Mouse (Mus musculus) brown adipose tissue, adult 24 weeks (tissue): ENCODE measurements at regions not wholly inside any gene's neighbourhood (a gene's known extent, or its start where the extent isn't known, plus 50 kb on each side); places are given as distances from the start of the nearest gene placed in this dataset.

ENCODE experiments used
- H3K27ac ChIP-seq: fragments of 200-500 bp; replicated peaks from 2 replicates; pipeline ENCODE4 v1.5.1; 2012; ENCODE audit warnings: low read depth, mild to moderate bottlenecking, low read length
- H3K4me1 ChIP-seq: fragments of 200-500 bp; 2 replicates; pipeline ENCODE4 v1.6.1; 2012; ENCODE audit warnings: low read length, mixed read lengths; ENCODE audit not compliant: control insufficient read depth, insufficient read depth, insufficient read length
- H3K4me3 ChIP-seq: fragments of 200-500 bp; 2 replicates; pipeline ENCODE4 v1.5.1; 2012; ENCODE audit warnings: low read depth, mild to moderate bottlenecking, low read length, moderate library complexity; ENCODE audit not compliant: insufficient read depth

DNA sequence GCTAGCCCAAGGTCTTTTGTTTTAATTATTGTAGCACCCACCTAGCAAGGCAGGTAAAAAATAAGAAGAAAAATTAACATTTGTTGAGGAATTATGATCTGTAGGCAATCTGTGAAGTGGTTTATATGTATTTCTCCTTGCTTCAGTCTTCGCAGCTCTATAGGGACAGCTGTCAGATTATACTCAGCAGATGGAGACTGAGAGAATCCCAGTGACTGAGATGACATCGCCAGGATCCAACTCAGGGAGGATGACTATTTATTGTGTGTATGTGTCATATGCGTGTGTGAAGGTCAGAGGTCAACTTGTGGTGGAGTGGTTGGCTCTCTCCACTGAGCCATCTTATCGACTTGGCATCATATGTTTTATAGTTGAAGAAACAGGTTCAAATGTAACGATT is 362.0 kb upstream of the Chd6 start:
- Histone ChIP-seq H3K4me1 (no peaks in the 10 kb centered on the region), H3K4me3 (no peak overlapping the region), H3K27ac (no peak overlapping the region)

DNA sequence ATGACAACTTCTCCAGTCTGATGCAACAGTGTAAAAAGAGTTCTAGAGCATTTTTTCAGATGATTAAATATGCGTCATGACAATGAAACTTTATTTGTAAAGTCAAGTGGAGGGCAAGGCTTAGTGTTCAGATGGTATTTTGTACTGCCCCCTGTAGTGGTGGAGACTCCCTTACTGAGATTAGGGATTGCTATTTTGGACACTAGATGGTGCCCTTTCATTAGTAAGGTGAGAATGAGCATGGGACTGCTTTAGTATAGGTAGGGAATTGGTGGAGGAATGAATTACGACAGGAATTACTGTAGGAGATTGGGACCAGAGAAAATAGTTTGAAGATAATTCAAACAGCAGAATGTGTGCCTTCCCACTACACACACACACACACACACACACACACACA is 361.1 kb upstream of the Chd6 start:
- Histone ChIP-seq H3K4me1 (no peaks in the 10 kb centered on the region), H3K4me3 (no peak overlapping the region), H3K27ac (no peak overlapping the region)

DNA sequence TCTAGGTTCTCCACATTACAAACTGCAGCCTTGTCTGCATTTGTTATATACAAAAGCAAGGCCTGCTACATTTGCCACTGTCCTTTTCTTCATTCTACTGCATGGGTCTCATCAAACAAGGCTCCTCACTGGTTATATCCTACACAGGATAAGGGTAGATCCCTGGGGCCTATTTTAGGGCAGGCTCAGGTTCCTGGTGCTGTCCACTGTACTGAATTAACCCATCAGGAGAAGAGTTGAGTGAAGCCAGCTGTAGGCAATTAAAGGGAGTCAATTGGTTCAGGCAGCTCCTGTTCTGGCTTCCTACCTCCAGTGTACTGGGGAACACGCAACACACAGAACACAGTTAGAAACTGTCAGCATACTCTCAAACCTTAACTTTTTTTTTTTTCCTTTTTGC is 358.2 kb upstream of the Chd6 start:
- Histone ChIP-seq H3K27ac (no peak overlapping the region), H3K4me1 (no peaks in the 10 kb centered on the region), H3K4me3 (no peak overlapping the region)

DNA sequence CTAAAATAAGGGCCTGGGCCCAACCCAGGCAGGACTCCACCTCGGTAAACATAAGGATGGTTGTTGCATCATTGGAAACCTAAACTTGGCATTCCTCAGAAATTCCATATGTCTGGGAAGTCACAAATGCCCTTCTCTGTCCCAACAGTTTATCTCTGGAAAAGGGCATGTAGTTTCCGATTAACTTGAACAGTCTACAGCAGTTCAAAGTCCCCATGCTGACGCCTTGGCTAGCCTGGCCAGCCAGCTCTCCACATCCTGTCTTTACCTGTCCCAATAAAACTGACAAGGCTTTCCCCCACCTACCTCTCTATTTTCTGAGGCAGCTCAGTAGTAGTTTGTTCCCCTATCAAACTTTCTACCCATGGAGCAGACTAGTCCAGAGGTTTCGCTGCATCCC is 351.7 kb upstream of the Chd6 start:
- H3K4me3 ChIP-seq: no peak overlapping the region

DNA sequence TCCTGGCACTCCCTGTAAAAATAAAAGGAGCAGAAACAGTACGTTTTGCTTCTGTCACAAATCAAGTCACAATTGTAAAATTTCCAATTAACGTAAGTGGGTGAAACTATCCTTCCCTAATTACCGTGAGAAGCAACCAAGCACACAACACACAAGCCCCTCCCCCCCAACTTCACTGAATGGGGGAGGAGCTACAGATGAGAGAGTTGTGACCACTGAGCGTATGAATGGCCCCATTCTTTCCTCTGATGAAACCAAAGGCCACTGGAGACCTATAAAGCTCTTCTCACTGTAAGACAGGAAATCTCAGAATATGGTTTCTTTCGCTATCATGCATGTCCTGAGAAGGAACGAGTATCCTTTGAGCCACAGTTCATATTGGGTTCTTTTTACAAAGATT is 345.6 kb upstream of the Chd6 start:
- Histone ChIP-seq H3K4me3 (no peak overlapping the region), H3K27ac (no peak overlapping the region), H3K4me1 (no peaks in the 10 kb centered on the region)

More for the DNA sequence above, 351.7 kb upstream of the Chd6 start:
- Histone ChIP-seq H3K27ac (no peak overlapping the region), H3K4me1 (no peaks in the 10 kb centered on the region)

DNA sequence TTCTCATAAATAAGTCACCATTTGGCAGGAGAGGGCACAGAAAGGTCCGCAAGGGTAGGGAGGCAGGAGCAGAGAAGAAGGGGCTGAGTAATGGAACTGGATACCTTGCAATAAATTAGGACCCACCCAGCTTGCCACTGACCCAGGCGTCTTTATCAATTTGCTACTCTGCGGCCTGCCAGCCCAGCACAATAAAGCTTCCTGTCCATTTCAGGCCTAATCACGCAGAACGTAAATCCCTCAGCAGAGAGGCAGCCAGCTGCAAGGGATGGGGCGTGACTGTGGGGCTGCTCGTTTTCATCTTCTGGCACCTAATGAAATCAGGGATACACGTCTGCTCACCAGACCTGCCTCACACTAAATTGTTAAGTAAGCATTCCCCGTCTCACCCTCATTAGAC is 324.9 kb upstream of the Chd6 start:
- no peak overlapping the region for H3K27ac ChIP-seq
- H3K4me1 ChIP-seq: no peaks in the 10 kb centered on the region
- no peak overlapping the region for H3K4me3 ChIP-seq

DNA sequence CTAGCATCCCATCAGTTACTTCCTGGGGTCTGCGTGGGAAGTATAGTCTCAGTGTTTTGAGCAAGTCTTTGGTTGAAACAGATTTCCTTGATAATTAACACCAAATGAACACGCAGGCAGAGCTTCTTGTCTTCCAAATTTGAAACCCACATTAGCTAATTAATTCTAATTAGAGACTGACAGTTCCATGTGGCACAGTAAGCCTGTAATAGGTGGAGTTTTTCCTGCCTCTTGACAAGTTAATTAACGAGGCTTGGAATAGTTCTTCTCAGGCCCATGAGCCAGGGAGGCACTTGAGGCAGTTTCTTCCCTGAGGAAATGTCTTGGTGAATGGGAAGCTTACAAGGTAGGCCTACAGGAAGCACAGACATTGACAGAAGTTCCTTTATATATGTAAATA is 320.4 kb upstream of the Chd6 start:
- Histone ChIP-seq H3K4me1 (no peaks in the 10 kb centered on the region), H3K4me3 (no peak overlapping the region), H3K27ac (no peak overlapping the region)

DNA sequence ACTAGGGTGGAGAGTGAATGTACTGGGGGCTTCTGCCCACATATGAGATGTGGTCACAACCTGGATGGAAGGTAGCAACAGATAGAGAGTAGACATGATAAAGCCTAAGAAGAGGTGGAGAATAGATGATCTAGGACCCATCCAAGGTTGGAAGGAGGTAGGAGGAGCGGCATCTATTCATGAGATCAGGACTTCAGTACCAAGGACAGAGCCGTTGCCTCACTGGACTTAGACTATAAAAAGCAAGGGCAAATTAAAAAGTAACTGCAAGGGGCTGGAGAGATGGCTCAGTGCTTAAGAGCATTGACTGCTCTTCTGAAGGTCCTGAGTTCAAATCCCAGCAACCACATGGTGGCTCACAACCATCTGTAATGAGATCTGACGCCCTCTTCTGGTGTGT is 316.7 kb upstream of the Chd6 start:
- Histone ChIP-seq H3K4me3 (no peak overlapping the region), H3K27ac (no peak overlapping the region), H3K4me1 (no peaks in the 10 kb centered on the region)

DNA sequence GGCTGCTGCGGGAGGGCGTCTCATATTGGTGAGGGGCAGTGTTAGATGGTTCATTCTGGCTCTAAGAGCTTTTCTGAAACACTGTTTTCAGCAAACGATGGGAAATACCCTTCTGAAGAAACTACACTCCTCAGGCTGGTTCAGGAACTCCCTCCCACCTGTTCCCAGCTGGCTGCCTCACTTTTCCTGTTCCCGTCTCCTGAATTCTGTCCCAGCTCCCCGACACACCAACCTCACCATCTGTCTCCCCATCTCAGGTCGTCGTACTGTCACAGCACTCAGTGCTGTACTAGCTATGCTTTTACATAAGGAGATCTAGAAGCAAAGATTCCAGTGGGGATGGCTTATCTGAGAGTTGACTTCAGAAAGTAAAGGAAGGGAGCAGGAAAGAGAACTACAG is 309.2 kb upstream of the Chd6 start:
- no peak overlapping the region for H3K27ac ChIP-seq
- H3K4me1 ChIP-seq: no peaks in the 10 kb centered on the region
- H3K4me3 ChIP-seq: no peak overlapping the region

DNA sequence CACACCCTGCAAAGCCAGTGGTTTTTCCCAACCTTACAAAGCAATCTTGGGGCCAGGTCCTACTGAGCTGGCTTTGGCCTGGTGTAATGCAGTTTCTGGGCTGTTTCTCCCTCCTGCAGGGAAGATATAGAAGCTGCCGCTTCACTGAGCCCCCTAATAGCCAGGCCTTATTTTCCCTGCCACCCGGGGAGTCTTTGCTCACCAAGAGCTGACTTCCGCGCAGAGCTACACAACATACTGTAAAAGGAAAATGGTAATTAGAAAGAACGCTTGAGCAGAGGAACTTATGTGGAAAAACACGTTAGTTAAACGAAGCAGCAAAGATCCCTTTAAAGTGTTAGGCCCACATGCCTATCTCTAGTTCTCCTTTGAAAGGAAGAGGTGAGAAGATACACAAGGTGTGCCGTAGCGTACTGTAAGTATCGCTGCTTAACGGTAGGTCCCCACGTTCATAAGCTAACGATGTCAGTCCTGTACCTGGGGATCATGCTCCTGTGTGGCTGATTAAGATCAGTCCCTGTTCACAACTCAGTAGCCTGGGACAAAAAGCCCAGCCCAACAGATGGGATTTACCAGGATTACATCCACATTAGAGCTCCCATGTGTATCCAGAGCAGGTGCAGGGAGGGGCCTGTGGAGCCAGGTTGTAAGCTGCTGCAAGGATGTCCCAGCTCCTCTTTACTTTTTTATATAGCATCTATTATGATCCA is 307.5 kb upstream of the Chd6 start:
- no peak overlapping the region for H3K27ac ChIP-seq
- no peaks in the 10 kb centered on the region for H3K4me1 ChIP-seq
- H3K4me3 ChIP-seq: no peak overlapping the region

DNA sequence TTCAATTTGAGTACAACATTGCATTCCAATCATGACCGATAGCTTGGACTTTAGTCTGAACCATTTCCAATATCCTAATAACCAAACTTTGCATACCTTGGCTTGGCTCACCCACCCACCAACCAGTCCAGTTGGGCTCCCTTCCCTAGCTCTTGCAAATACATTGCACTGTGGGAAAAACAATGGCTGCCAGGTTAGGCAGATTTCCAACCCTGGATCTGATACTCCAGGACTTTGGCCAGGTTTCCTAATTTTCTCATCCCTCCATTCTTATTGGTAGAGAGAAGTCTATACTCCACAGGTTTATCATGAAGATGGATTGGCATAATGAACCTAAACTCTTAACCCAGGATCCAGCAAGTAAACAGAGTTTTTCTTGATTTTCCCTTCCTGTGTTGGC is 299.4 kb upstream of the Chd6 start:
- Histone ChIP-seq H3K4me1 (no peaks in the 10 kb centered on the region), H3K4me3 (no peak overlapping the region), H3K27ac (no peak overlapping the region)

DNA sequence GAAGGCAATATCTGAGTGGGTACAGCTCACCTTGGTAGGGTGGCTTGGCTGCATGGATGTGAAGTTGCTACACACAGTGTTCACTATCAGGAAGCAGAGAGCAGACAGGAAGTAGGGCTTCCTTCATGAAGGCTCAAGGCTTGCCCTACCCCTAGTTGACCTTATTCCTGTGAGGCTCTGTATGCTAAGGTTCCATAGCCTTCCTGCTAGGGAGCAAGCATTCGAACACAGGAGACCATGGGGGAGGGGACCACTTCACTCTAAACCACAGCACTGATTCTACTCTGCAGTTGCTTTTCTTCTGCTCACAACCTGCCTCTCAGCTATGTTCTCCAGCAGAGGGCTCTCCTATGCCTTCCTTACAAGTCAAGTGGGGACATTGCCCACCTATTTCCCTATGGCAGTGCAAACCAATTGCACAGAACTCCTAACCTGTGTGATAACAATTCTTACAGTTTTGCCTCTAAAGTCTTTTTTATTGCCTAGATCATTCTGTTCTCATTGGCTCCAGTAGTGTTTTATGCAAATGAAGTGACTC is 297.0 kb upstream of the Chd6 start:
- Histone ChIP-seq H3K27ac (no peak overlapping the region), H3K4me1 (no peaks in the 10 kb centered on the region)

DNA sequence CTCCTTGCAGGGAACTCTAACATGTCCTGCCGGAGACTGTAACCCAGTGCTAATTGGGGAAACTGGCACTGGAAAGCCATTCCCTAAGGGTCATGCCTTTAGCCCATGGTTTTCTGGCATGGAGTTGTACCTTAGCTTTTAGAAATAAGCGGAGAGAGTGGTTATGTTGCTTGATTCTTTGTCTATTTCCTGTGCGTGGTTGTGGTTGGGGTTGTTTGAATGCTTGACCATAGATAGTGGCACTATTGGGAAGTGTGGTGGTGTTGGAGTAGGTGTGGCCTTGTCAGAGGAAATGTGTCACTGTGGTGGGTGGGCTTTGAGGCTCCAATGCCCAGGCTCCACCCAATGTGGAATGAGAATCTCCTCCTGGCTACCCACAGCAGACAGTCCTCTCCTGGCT is 289.2 kb upstream of the Chd6 start:
- Histone ChIP-seq H3K4me3 (no peak overlapping the region), H3K4me1 (no peaks in the 10 kb centered on the region), H3K27ac (no peak overlapping the region)

More for the DNA sequence above, 297.0 kb upstream of the Chd6 start:
- H3K4me3 ChIP-seq: no peak overlapping the region

DNA sequence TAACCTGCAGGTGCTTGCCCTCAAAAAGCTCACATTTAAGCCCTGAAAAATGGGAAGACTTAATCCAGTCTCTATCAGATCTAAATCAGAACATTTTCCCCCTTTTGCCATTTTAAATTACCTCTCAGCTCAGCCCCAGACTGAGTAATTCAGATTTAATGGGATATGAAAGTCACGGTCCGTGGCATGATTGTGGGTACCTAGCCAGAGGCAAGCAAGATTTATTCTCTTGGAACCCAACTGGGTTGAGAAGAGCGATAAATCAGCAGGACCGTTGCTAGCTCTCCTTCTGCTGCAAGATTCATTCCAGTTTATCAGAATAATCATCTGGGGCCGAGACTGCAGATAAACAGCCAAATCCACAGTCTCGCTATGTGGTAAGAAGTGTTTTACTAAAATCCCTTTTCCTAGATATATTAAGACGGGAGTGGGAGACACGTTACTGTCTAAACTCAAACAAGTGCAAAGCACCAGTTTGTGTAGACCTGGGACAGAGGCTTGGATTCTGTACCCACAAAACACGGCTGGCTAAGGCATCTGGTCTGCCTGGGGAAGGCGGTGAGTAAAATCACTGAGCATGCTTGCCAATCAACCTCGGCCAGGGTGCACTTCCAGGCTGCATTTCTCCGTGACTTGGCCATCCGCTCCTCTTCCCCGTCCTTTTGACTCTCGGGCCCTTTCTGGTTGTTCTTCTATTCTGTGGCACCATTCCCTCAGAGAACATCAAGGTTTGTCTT is 282.2 kb upstream of the Chd6 start:
- Histone ChIP-seq H3K4me3 (no peak overlapping the region), H3K27ac (no peak overlapping the region), H3K4me1 (no peaks in the 10 kb centered on the region)

DNA sequence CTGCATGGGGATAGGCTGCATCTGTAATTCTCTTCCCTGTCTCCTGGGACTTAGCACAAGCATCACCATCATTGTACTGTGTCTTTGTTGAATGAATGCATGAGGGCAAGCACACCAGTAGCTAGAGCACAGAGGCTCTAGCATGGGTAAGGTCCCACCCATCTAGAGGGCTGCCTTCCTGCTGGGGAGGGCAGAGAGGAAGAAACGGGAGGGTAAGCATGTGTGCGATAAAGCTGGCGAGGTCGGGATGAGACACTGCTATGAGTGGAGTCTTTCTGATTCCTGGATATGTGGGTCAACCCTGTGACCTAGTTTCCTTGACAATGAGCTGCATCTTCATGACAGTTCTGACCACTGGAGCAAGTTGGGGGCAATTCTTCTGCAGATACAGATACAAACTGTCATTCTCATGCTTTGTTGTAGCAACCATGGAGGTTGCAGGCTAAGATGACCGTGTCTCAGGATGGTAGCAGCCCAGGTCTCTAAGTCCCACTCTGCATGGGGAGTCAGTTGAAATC is 280.5 kb upstream of the Chd6 start:
- H3K4me3 ChIP-seq: no peak overlapping the region
- H3K4me1 ChIP-seq: no peaks in the 10 kb centered on the region
- no peak overlapping the region for H3K27ac ChIP-seq

DNA sequence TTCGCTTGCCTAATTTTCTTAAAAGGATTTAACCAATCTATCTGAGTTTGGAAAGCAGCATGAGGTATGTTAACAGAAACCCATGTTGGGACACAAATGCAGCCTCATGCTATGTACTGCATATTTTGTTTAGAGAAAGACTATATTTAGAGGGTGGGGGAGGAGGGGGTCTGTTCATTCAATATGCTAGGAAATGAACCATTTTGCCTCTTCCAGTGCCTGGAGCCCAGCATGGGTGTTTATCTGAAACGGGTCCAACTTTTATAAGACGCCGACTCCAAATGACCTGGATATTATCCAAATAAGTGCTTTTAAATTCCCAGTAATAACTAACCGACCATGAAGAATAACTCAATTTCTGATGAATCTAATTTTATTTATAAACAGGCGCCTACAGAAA is 278.2 kb upstream of the Chd6 start:
- H3K27ac ChIP-seq: no peak overlapping the region
- H3K4me3 ChIP-seq: no peak overlapping the region
- no peaks in the 10 kb centered on the region for H3K4me1 ChIP-seq
